Mouse (Mus musculus): Measurements from ENCODE around the gene Trip10. TPM values are rescaled to one million over a fixed set of nuclear protein-coding genes. Genes with fewer than 3 reads are reported as not detected.

Gene Trip10
- polyA plus RNA-seq, 1 experiment from 2014 or later = 47.5 TPM

Small RNAs within 50 kb of the gene (microRNA-seq; reads per million reads assigned to microRNA genes)
- not detected for gene Mir6978

Other genes starting within 250 kb of the Trip10 start
- 0.87 and 1.3 TPM in 2 replicates for gene Pspn, start 249.4 kb upstream of the Trip10 start, polyA plus RNA-seq (2015; fragmentation: Nextera tagmentation; extraction: Ambion mirVana)
- 64.0 and 70.3 TPM in 2 replicates for gene Gtf2f1, start 238.2 kb upstream of the Trip10 start, polyA plus RNA-seq (2015; fragmentation: Nextera tagmentation; extraction: Ambion mirVana)
- gene Gm17949, start 238.0 kb upstream of the Trip10 start, polyA plus RNA-seq (2015; fragmentation: Nextera tagmentation; extraction: Ambion mirVana) = 0.30 and 0.37 TPM in 2 replicates
- gene Khsrp, start 217.9 kb upstream of the Trip10 start, polyA plus RNA-seq (2015; fragmentation: Nextera tagmentation; extraction: Ambion mirVana) = 46.1 TPM in 2 replicates
- gene Slc25a41, start 207.8 kb upstream of the Trip10 start, polyA plus RNA-seq (2015; fragmentation: Nextera tagmentation; extraction: Ambion mirVana) = 0.26 TPM in 1 of 2 replicates, not detected in the other
- gene Crb3, start 190.3 kb upstream of the Trip10 start, polyA plus RNA-seq (2015; fragmentation: Nextera tagmentation; extraction: Ambion mirVana) = 49.9 and 52.7 TPM in 2 replicates
- 11.4 and 12.9 TPM in 2 replicates for gene Slc25a23, start 189.6 kb upstream of the Trip10 start, polyA plus RNA-seq (2015; fragmentation: Nextera tagmentation; extraction: Ambion mirVana)
- gene Dennd1c, start 170.9 kb upstream of the Trip10 start, polyA plus RNA-seq (2015; fragmentation: Nextera tagmentation; extraction: Ambion mirVana) = 4.7 and 6.0 TPM in 2 replicates
- 23.6 and 29.4 TPM in 2 replicates for gene Tubb4a, start 161.7 kb upstream of the Trip10 start, polyA plus RNA-seq (2015; fragmentation: Nextera tagmentation; extraction: Ambion mirVana)
- gene Tnfsf9, start 144.1 kb upstream of the Trip10 start, polyA plus RNA-seq (2015; fragmentation: Nextera tagmentation; extraction: Ambion mirVana) = 10.2 and 10.4 TPM in 2 replicates
- 0.38 TPM in 1 of 2 replicates, not detected in the other for gene Cd70, start 99.7 kb upstream of the Trip10 start, polyA plus RNA-seq (2015; fragmentation: Nextera tagmentation; extraction: Ambion mirVana)
- gene Tnfsf14, start 55.3 kb upstream of the Trip10 start, polyA plus RNA-seq (2015; fragmentation: Nextera tagmentation; extraction: Ambion mirVana) = 0.08 TPM in 1 of 2 replicates, not detected in the other
- 2.3 and 5.4 TPM in 2 replicates for gene C3, start 21.3 kb upstream of the Trip10 start, polyA plus RNA-seq (2015; fragmentation: Nextera tagmentation; extraction: Ambion mirVana)
- gene Gpr108, start 1.0 kb upstream of the Trip10 start, polyA plus RNA-seq (2015; fragmentation: Nextera tagmentation; extraction: Ambion mirVana) = 35.6 and 39.5 TPM in 2 replicates
- gene Vav1, start 29.6 kb downstream of the Trip10 start, polyA plus RNA-seq (2015; fragmentation: Nextera tagmentation; extraction: Ambion mirVana) = 1.7 and 1.8 TPM in 2 replicates
- gene Adgre1, start 109.2 kb downstream of the Trip10 start, polyA plus RNA-seq (2015; fragmentation: Nextera tagmentation; extraction: Ambion mirVana) = 4.3 and 4.6 TPM in 2 replicates